Mouse (Mus musculus) embryonic facial prominence, embryonic 10.5 days (tissue): ENCODE results near the gene Olfr124. TPM values are rescaled to one million over a fixed set of nuclear protein-coding genes. Genes with fewer than 3 reads are reported as not detected.

Source experiments
- DNase-seq: peaks from one replicate; pipeline ENCODE4 v3.0.0-alpha.2; 2017; ENCODE audit warnings: low spot score
- H3K27ac ChIP-seq: fragments of 300-500 bp; sonication (generic); replicated peaks from 2 replicates; pipeline ENCODE4 v1.5.1; 2016; ENCODE audit warnings: mild to moderate bottlenecking
- H3K27me3 ChIP-seq: fragments of 300-500 bp; sonication (generic); replicated peaks from 2 replicates; pipeline ENCODE4 v1.6.1; 2016; ENCODE audit warnings: low read depth, mild to moderate bottlenecking; ENCODE audit not compliant: poor library complexity, severe bottlenecking
- H3K36me3 ChIP-seq: fragments of 300-500 bp; sonication (generic); replicated peaks from 2 replicates; pipeline ENCODE4 v1.6.1; 2016; ENCODE audit warnings: mild to moderate bottlenecking, moderate library complexity
- H3K4me1 ChIP-seq: fragments of 300-500 bp; sonication (generic); 2 replicates; pipeline ENCODE4 v1.6.1; 2016
- H3K4me3 ChIP-seq: fragments of 300-500 bp; sonication (generic); 2 replicates; pipeline ENCODE4 v1.5.1; 2016; ENCODE audit warnings: mild to moderate bottlenecking, moderate library complexity
- H3K9me3 ChIP-seq: fragments of 300-500 bp; sonication (generic); 2 replicates; pipeline ENCODE4 v1.6.1; 2016; ENCODE audit warnings: mild to moderate bottlenecking
- WGBS: fragments of 180-500 bp; shearing (Covaris S2); methylation state at CpG from one replicate; pipeline ENCODE4 v1.1.7; 2016; 5-methylcytosine and 5-hydroxymethylcytosine counted together
- polyA plus RNA-seq: library from polyadenylated mRNA; unstranded; fragments of >200 nt; fragmentation: Nextera tagmentation; extraction: Ambion mirVana; gene quantifications from 2 replicates; pipeline ENCODE4 v1.2.1, GENCODE M21; 2016

The Olfr124 gene
- not detected in 2 replicates for polyA plus RNA-seq

- no peaks in the 10 kb centered on the region for H3K9me3 ChIP-seq
- H3K27me3 ChIP-seq, result no peaks in the 10 kb centered on the region
- no peak within 1 kb of the TSS for H3K4me3 ChIP-seq
- H3K27ac ChIP-seq, result no peak within 1 kb of the TSS
- 85% methylated on average over 3 of the region's 3 CpGs for WGBS
- no peaks in the 10 kb centered on the region for H3K4me1 ChIP-seq
- DNase-seq, result no peak
- no peaks in the 10 kb centered on the region for H3K36me3 ChIP-seq
Measured at GRCm38 (mm10) chr17:37799588-37799987, at the start of gene Olfr124. Gene Olfr124 (plus strand): TSS chr17:37799888.

DNA sequence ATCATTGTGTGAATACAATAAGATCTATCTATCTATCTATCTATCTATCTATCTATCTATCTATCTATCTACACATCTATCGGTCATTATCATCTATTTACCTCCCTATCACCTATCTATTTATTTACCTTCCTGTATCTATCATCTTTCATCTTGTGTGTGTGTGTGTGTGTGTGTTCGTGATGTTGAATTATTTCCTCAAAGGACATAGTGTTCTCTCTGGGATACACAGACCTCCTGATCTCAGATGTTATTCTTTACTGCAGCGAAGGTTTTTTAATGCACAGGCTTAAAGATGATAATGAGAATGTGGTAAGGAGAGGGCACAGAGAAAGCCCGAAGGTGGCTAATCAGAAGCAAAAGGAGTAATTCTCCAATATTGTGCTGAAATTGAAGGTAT lies 31.4 kb upstream of the Olfr124 start, which contains the start of gene Olfr122:
Gene Olfr122 (plus strand): TSS at position 301 of the 400 bp plus-strand sequence.
- 83% methylated on average over 4 of the region's 4 CpGs for WGBS
- Histone ChIP-seq H3K27me3 (no peaks in the 10 kb centered on the region), H3K4me1 (no peaks in the 10 kb centered on the region), H3K9me3 (no peaks in the 10 kb centered on the region), H3K36me3 (no peaks in the 10 kb centered on the region), H3K4me3 (no peak within 1 kb of the TSS), H3K27ac (no peak within 1 kb of the TSS)
- no peak for DNase-seq

GRCm38 (mm10) chr17:37793229-37793628 lies 6.5 kb upstream of the Olfr124 start, which contains the start of gene Olfr123:
Gene Olfr123 (plus strand): TSS chr17:37793529.
- WGBS, result 90% methylated on average over 2 of the region's 2 CpGs
- H3K27ac ChIP-seq, result no peak within 1 kb of the TSS
- no peaks in the 10 kb centered on the region for H3K36me3 ChIP-seq
- DNase-seq, result no peak
- no peaks in the 10 kb centered on the region for H3K27me3 ChIP-seq
- no peaks in the 10 kb centered on the region for H3K4me1 ChIP-seq
- no peak within 1 kb of the TSS for H3K4me3 ChIP-seq
- no peaks in the 10 kb centered on the region for H3K9me3 ChIP-seq

DNA sequence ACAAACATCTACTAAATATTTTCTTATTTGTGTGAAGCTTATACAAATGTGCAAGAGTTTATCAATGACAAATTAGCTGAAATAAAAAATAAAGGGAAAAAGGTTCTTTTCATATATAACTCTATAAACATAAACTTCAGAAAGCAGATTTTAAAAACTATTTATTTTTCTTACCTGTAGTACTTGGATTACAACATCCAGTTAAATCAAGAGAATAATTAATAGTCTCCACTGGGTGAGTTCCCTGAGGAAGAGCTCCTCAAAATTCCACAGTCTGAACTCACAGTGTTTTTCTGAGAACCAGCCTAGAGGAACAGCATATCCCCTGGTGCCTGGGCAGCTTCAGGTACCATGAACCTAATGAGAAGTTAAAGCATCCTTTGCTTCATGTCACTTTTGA lies 33.0 kb downstream of the Olfr124 start, which contains the start of gene Olfr125:
Gene Olfr125 (plus strand): TSS at position 301 of the 400 bp plus-strand sequence.
- H3K9me3 ChIP-seq, result no peaks in the 10 kb centered on the region
- H3K4me1 ChIP-seq, result no peaks in the 10 kb centered on the region
- no peak within 1 kb of the TSS for H3K27ac ChIP-seq
- no peaks in the 10 kb centered on the region for H3K27me3 ChIP-seq
- H3K36me3 ChIP-seq, result no peaks in the 10 kb centered on the region
- no peak within 1 kb of the TSS for H3K4me3 ChIP-seq
- DNase-seq, result no peak

DNA sequence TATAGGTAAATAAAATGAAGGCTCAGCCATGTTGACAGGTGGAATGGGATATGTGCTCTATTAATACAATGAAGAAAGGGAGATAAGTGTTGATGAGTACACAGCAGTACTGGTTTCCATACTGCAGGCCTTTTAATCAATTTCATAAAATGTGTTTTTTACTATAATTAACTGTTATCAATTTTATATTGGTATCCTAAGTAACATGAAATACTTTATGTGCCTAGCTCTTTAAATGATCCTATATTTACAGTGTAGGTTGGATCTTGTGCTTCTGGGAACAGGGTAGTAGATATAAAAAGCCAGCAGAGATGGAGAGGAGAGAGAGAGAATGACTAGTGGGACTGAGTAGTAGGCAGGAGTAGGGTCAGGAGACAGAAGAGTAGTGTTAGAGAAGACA lies 47.5 kb downstream of the Olfr124 start, which contains the start of gene Olfr126:
Gene Olfr126 (plus strand): TSS at position 301 of the 400 bp plus-strand sequence.
- no peak for DNase-seq
- H3K4me1 ChIP-seq, result no peaks in the 10 kb centered on the region
- no peak within 1 kb of the TSS for H3K27ac ChIP-seq
- H3K27me3 ChIP-seq, result no peaks in the 10 kb centered on the region
- H3K36me3 ChIP-seq, result no peaks in the 10 kb centered on the region
- H3K4me3 ChIP-seq, result no peak within 1 kb of the TSS
- no peaks in the 10 kb centered on the region for H3K9me3 ChIP-seq

Other genes with a start within 250 kb of the Olfr124 start
- gene Olfr112, start 230.4 kb upstream of the Olfr124 start, polyA plus RNA-seq, result not detected in 2 replicates
- gene Olfr113, start 222.2 kb upstream of the Olfr124 start, polyA plus RNA-seq, result not detected in 2 replicates
- not detected in 2 replicates for gene Olfr114, start 207.1 kb upstream of the Olfr124 start, polyA plus RNA-seq
- not detected in 2 replicates for gene Olfr115, start 172.8 kb upstream of the Olfr124 start, polyA plus RNA-seq
- gene Olfr116, start 172.7 kb upstream of the Olfr124 start, polyA plus RNA-seq, result not detected in 2 replicates
- gene Olfr117, start 136.1 kb upstream of the Olfr124 start, polyA plus RNA-seq, result not detected in 2 replicates
- not detected in 2 replicates for gene Olfr118, start 132.9 kb upstream of the Olfr124 start, polyA plus RNA-seq
- not detected in 2 replicates for gene Olfr119, start 103.3 kb upstream of the Olfr124 start, polyA plus RNA-seq
- gene Olfr120, start 78.1 kb upstream of the Olfr124 start, polyA plus RNA-seq, result not detected in 2 replicates
- gene Olfr121, start 51.0 kb upstream of the Olfr124 start, polyA plus RNA-seq, result not detected in 2 replicates
- gene Olfr122, start 31.3 kb upstream of the Olfr124 start, polyA plus RNA-seq, result not detected in 2 replicates
- not detected in 2 replicates for gene Olfr123, start 6.4 kb upstream of the Olfr124 start, polyA plus RNA-seq
- gene Olfr125, start 33.1 kb downstream of the Olfr124 start, polyA plus RNA-seq, result not detected in 2 replicates
- gene Olfr126, start 47.6 kb downstream of the Olfr124 start, polyA plus RNA-seq, result not detected in 2 replicates
- not detected in 2 replicates for gene Olfr127, start 100.5 kb downstream of the Olfr124 start, polyA plus RNA-seq
- not detected in 2 replicates for gene Olfr128, start 120.7 kb downstream of the Olfr124 start, polyA plus RNA-seq
- gene Olfr761, start 153.2 kb downstream of the Olfr124 start, polyA plus RNA-seq, result not detected in 2 replicates